Mouse (Mus musculus) CH12.LX (cell line): ENCODE measurements at regions not wholly inside any gene's neighbourhood (a gene's known extent, or its start where the extent isn't known, plus 50 kb on each side); places are given as distances from the start of the nearest gene placed in this dataset.

Experiments
- CTCF ChIP-seq, 2 experiments: IDR thresholded peaks in 1 of 2; conservative IDR thresholded peaks in 1 of 2; 2 replicates each; pipeline ENCODE4 v1.5.1; 2011 to 2012; ENCODE audit warnings: low read depth in 2 of 2, low read length in 2 of 2, improper control_type of control experiment in 1 of 2, inconsistent platforms in 1 of 2, mild to moderate bottlenecking in 1 of 2, moderate library complexity in 1 of 2
- ELF1 ChIP-seq: IDR thresholded peaks from 2 replicates; pipeline ENCODE4 v1.6.1; 2014; ENCODE audit warnings: low read depth, mild to moderate bottlenecking, inconsistent platforms, low read length, improper control_type of control experiment
- MXI1 ChIP-seq: IDR thresholded peaks from 2 replicates; pipeline ENCODE4 v1.6.1; 2011; ENCODE audit warnings: mild to moderate bottlenecking, low read depth, low read length, improper control_type of control experiment
- NELFE ChIP-seq: IDR thresholded peaks from 2 replicates; pipeline ENCODE4 v1.6.1; 2011; ENCODE audit warnings: low read depth, low read length, improper control_type of control experiment
- POLR2A ChIP-seq: IDR thresholded peaks from 2 replicates; pipeline ENCODE4 v1.6.1; 2011; ENCODE audit warnings: low read depth, mild to moderate bottlenecking, improper control_type of control experiment, low read length

DNA sequence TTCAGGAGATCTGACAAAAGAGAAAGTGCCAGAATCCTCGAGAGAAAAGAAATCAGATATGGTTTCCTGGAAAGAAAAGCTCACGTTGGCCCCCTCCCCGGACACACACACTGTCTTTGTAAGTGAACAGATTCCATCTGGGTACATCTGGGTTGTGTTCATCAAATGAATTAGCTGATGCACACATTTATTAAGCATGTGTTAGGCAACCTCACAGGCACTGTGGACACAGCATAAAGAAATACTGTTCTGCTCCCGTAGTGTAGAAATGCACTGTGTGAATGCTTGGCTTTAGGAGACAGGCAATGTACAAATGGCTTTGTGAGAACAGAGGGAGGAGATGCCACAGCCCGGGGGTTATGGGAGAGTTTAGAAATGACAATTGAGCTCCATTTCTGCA lies 402.3 kb downstream of the Ttll7 start:
- TF ChIP-seq POLR2A (no peak), CTCF (conservative IDR thresholded peaks at IDR 0.05 in 1 of 2, IDR thresholded peaks at IDR 0.05 in 1 of 2; ENCODE audit: low read depth in 2 of 2, low read length in 2 of 2) (no peak), MXI1 (no peak), NELFE (no peak), ELF1 (no peak)
